Mouse (Mus musculus): ENCODE results near the gene Inpp5d.

GRCm38 (mm10) chr1:87712614-87712971, 92.5 kb downstream of the Inpp5d start:
- TF ChIP-seq POLR2A (IDR thresholded peaks at IDR 0.05; ENCODE audit: borderline replicate concordance, extremely low read depth, low read depth, low read length) = no peak
- no peak for TF ChIP-seq CTCF (IDR thresholded peaks at IDR 0.05; ENCODE audit: insufficient read depth, low read length)
